ENCODE assay signal across 11 mouse cellular contexts in genomic region chr2:103632136-103632925, GRCm38 (mm10).
DNase-seq lines count a peak whose midpoint lies in the region; ATAC-seq and TF ChIP-seq lines count a peak whose summit lies in the region.
"Had no signal": no experiment of that assay in that cellular context is flagged by ENCODE, and none has a peak within 500 bp of the region (broad histone marks: within the 10 kb centered on the region; RNA-seq: fewer than 3 reads in every experiment).

No protein-coding gene starts in this region.

- H3K9ac ChIP-seq in lung, postnatal 0 days (replicated peaks; ENCODE audit: low read depth) = no peak overlapping the region
- H3K9ac ChIP-seq in kidney, embryonic 16.5 days (replicated peaks; ENCODE audit: low read length) = no peak overlapping the region
- H3K9ac ChIP-seq: embryonic facial prominence, embryonic 12.5 days; hindbrain, embryonic 12.5 days had no signal

- DNase-seq in lung, postnatal 0 days (ENCODE audit: low spot score) = no peak
- no peak for DNase-seq in lung, postnatal 4 days
- no peak for DNase-seq in embryonic facial prominence, embryonic 10.5 days (ENCODE audit: low spot score)
- peak; percentile 38 to 44 for DNase-seq in heart, postnatal 10 days
- peak; percentile 21 to 26 for DNase-seq in natural killer cell, adult 2 months (ENCODE audit: low spot score in 2 of 2)
- DNase-seq in gastrocnemius, adult 8-10 months (ENCODE audit: low spot score in 2 of 2) = no peak
- no peak for DNase-seq in embryo, embryonic 9.5 days (ENCODE audit: extremely low spot score)

- intact Hi-C loops in heart, postnatal 10 days (cut with DNase I) = no loop called here

- no peak overlapping the region for H3K4me3 ChIP-seq in lung, postnatal 0 days (ENCODE audit: low read depth, low read length)
- no peak overlapping the region for H3K4me3 ChIP-seq in embryonic facial prominence, embryonic 10.5 days
- H3K4me3 ChIP-seq in kidney, embryonic 16.5 days (ENCODE audit: low read length) = no peak overlapping the region
- H3K4me3 ChIP-seq: embryonic facial prominence, embryonic 12.5 days; hindbrain, embryonic 12.5 days; layer of hippocampus, adult 2 months had no signal

- ATAC-seq in lung, postnatal 0 days = peak; percentile 48
- ATAC-seq in kidney, embryonic 16.5 days (ENCODE audit: low FRiP score, low TSS enrichment) = no peak; the same call in 1 of the 2 replicates

- H3K36me3 ChIP-seq in lung, postnatal 0 days (ENCODE audit: insufficient read depth, low read length) = no peaks in the 10 kb centered on the region
- no peaks in the 10 kb centered on the region for H3K36me3 ChIP-seq in embryonic facial prominence, embryonic 10.5 days (replicated peaks)
- H3K36me3 ChIP-seq in kidney, embryonic 16.5 days (ENCODE audit: insufficient read depth, low read length) = no peaks in the 10 kb centered on the region
- H3K36me3 ChIP-seq: embryonic facial prominence, embryonic 12.5 days; hindbrain, embryonic 12.5 days had no signal

- no peak overlapping the region for H3K27ac ChIP-seq in lung, postnatal 0 days (ENCODE audit: low read length)
- 0 out of 2 replicates have a peak overlapping the region, but pooled peaks have one; percentile 26 for H3K27ac ChIP-seq in embryonic facial prominence, embryonic 10.5 days (replicated peaks)
- no peak overlapping the region for H3K27ac ChIP-seq in kidney, embryonic 16.5 days (ENCODE audit: low read length)
- H3K27ac ChIP-seq: layer of hippocampus, adult 2 months had no signal

- WGBS in lung, postnatal 0 days = 57% methylated on average over 6 of the region's 6 CpGs
- WGBS in embryonic facial prominence, embryonic 10.5 days = 62% methylated on average over 6 of the region's 6 CpGs
- WGBS in kidney, embryonic 16.5 days = 35% methylated on average over 5 of the region's 6 CpGs

- H3K4me1 ChIP-seq in lung, postnatal 0 days (ENCODE audit: insufficient read depth, low read depth, low read length) = no peaks in the 10 kb centered on the region; the same call in 1 of the 2 replicates
- H3K4me1 ChIP-seq in embryonic facial prominence, embryonic 10.5 days = peaks cover 59% of the 10 kb centered on the region
- peaks cover 22% of the 10 kb centered on the region; the same call in 1 of the 2 replicates for H3K4me1 ChIP-seq in kidney, embryonic 16.5 days (ENCODE audit: insufficient read depth, low read length)

- no peaks in the 10 kb centered on the region for H3K27me3 ChIP-seq in lung, postnatal 0 days (replicated peaks; ENCODE audit: insufficient read depth, low read length)
- peaks cover 29% of the 10 kb centered on the region for H3K27me3 ChIP-seq in embryonic facial prominence, embryonic 10.5 days (replicated peaks; ENCODE audit: low read depth, poor library complexity, severe bottlenecking)
- no peaks in the 10 kb centered on the region for H3K27me3 ChIP-seq in kidney, embryonic 16.5 days (ENCODE audit: insufficient read depth, low read length)
- H3K27me3 ChIP-seq: embryonic facial prominence, embryonic 12.5 days; hindbrain, embryonic 12.5 days had no signal

- no peak overlapping the region for H3K4me2 ChIP-seq in lung, postnatal 0 days (replicated peaks; ENCODE audit: low read depth, low read length)
- no peak overlapping the region for H3K4me2 ChIP-seq in kidney, embryonic 16.5 days (replicated peaks; ENCODE audit: low read depth, low read length)
- H3K4me2 ChIP-seq: embryonic facial prominence, embryonic 12.5 days; hindbrain, embryonic 12.5 days had no signal

- no peak for TF ChIP-seq CTCF in lung, postnatal 0 days (IDR thresholded peaks at IDR 0.05)

- TF ChIP-seq EP300 in lung, postnatal 0 days (IDR thresholded peaks at IDR 0.05) = no peak

- H3K9me3 ChIP-seq in lung, postnatal 0 days (ENCODE audit: low read length) = no peaks in the 10 kb centered on the region
- no peaks in the 10 kb centered on the region for H3K9me3 ChIP-seq in embryonic facial prominence, embryonic 10.5 days
- no peaks in the 10 kb centered on the region for H3K9me3 ChIP-seq in kidney, embryonic 16.5 days (ENCODE audit: low read length)
- H3K9me3 ChIP-seq: embryonic facial prominence, embryonic 12.5 days; hindbrain, embryonic 12.5 days had no signal

Comparison
In these comparisons a context has a peak if more than half of its experiments do, and no peak if none do; other contexts are left out.
1. DNase-seq: peak in heart, postnatal 10 days (2 of 2) and natural killer cell, adult 2 months (2 of 2); none in lung, postnatal 0 days (single experiment), lung, postnatal 4 days (0 of 2), embryonic facial prominence, embryonic 10.5 days (single experiment), gastrocnemius, adult 8-10 months (0 of 2) and embryo, embryonic 9.5 days (single experiment).